Mouse (Mus musculus) limb, embryonic 12.5 days (tissue): ENCODE results near the gene Sct. TPM values are rescaled to one million over a fixed set of nuclear protein-coding genes. Genes with fewer than 3 reads are reported as not detected.

Source experiments
- ATAC-seq: fragments of 200-750 bp; cut with Nextera tagmentation; 2 replicates; pipeline ENCODE4 v1.8.0; 2017; ENCODE audit warnings: low read depth, moderate TSS enrichment; ENCODE audit not compliant: insufficient number of reproducible peaks, insufficient read depth, low FRiP score, low TSS enrichment
- H3K27ac ChIP-seq: fragments of 300-500 bp; sonication (generic); 2 replicates; pipeline ENCODE4 v1.5.1; 2016; ENCODE audit warnings: mild to moderate bottlenecking, moderate library complexity
- H3K27me3 ChIP-seq: fragments of 300-500 bp; sonication (generic); 2 replicates; pipeline ENCODE4 v1.6.1; 2016; ENCODE audit warnings: mild to moderate bottlenecking, moderate library complexity
- H3K36me3 ChIP-seq: fragments of 300-500 bp; sonication (generic); 2 replicates; pipeline ENCODE4 v1.6.1; 2016; ENCODE audit warnings: mild to moderate bottlenecking, moderate library complexity
- H3K4me1 ChIP-seq: fragments of 300-500 bp; sonication (generic); replicated peaks from 2 replicates; pipeline ENCODE4 v1.6.1; 2016
- H3K4me2 ChIP-seq: fragments of 300-500 bp; sonication (generic); 2 replicates; pipeline ENCODE4 v1.6.1; 2016; ENCODE audit warnings: mild to moderate bottlenecking, moderate library complexity
- H3K4me3 ChIP-seq: fragments of 300-500 bp; sonication (generic); replicated peaks from 2 replicates; pipeline ENCODE4 v1.5.1; 2016; ENCODE audit warnings: mild to moderate bottlenecking
- H3K9ac ChIP-seq: fragments of 300-500 bp; sonication (generic); replicated peaks from 2 replicates; pipeline ENCODE4 v1.6.1; 2016; ENCODE audit warnings: mild to moderate bottlenecking, moderate library complexity
- H3K9me3 ChIP-seq: fragments of 300-500 bp; sonication (generic); 2 replicates; pipeline ENCODE4 v1.6.1; 2016; ENCODE audit warnings: mild to moderate bottlenecking, moderate library complexity
- WGBS: fragments of 180-500 bp; shearing (Covaris S2); methylation state at CpG from one replicate; pipeline ENCODE4 v1.1.7; 2016; 5-methylcytosine and 5-hydroxymethylcytosine counted together
- polyA plus RNA-seq: library from polyadenylated mRNA; unstranded; fragments of >200 nt; fragmentation: Nextera tagmentation; extraction: Ambion mirVana; gene quantifications from 2 replicates; pipeline ENCODE4 v1.2.1, GENCODE M21; 2016

Sct gene
- polyA plus RNA-seq, 1 experiment from 2014 or later: 10.5 TPM

DNA sequence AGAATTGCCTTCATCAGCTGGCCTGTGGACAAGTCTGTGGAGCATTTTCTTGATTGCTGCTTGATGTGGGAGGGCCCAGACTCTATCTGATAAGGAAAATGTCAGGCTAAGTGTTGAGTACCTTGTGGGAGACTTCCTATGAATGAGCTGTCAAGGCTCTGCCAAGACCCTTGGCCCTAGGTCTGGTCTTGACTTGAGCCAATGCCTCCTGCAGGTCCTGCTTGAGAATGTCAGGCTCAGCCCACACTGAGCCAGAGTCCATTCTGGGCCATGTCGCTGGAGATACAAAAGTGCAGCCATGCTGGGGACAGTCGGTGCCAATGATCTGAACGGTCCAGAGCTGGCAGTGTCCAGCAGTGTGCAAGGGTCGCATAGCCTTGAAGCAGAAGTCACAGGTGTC, 3.8 kb upstream of the Sct start:
- H3K27me3 ChIP-seq: peaks cover 20% of the 10 kb centered on the region

GRCm38 (mm10) chr7:141281442-141281841, 2.5 kb upstream of the Sct start:
- Histone ChIP-seq H3K27me3 (peaks cover 21% of the 10 kb centered on the region), H3K9ac (no peak overlapping the region), H3K4me2 (no peak overlapping the region), H3K27ac (no peak overlapping the region), H3K9me3 (no peaks in the 10 kb centered on the region), H3K36me3 (no peaks in the 10 kb centered on the region), H3K4me3 (no peak overlapping the region), H3K4me1 (peaks cover 19% of the 10 kb centered on the region)
- WGBS: 62% methylated on average over 6 of the region's 6 CpGs
- no peak for ATAC-seq

More for the DNA sequence above, 3.8 kb upstream of the Sct start:
- 84% methylated on average over 4 of the region's 4 CpGs for WGBS
- no peak overlapping the region for H3K27ac ChIP-seq
- no peak overlapping the region for H3K4me3 ChIP-seq
- H3K36me3 ChIP-seq: no peaks in the 10 kb centered on the region
- H3K9ac ChIP-seq: no peak overlapping the region
- no peak overlapping the region for H3K4me2 ChIP-seq
- no peaks in the 10 kb centered on the region for H3K9me3 ChIP-seq
- ATAC-seq: no peak
- peaks cover 12% of the 10 kb centered on the region for H3K4me1 ChIP-seq

- WGBS: 73% methylated on average over 11 of the region's 11 CpGs
- Histone ChIP-seq H3K9ac (peak overlapping the region; percentile 57), H3K4me3 (peak overlapping the region; percentile 52; the same call in 1 of the 2 replicates)
Observed at GRCm38 (mm10) chr7:141277701-141278678, 943 bp downstream of the Sct start.

DNA sequence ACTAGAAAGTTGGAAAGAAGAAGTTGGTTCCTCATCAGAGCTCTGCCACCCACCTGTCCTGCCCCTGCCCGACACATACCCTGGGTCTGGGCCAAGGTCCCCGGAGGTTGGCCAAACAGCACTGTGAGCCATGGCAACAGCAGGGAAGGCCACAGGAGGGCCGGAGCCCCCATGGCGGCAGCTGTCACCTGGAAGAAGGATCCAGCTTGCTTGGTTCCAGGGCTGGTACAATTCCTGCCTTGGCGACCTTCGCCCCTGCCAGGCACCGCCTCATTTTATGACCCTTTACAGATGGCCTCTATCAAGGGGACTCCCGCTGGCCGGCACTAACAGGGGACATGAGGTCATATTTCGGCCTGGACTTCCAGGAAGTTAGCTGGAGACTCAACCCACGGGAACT, 2.4 kb downstream of the Sct start, which contains the start of gene Cdhr5:
Cdhr5 (minus strand) TSS at position 241 of the 400 bp plus-strand sequence.
- WGBS: 24% methylated on average over 11 of the region's 11 CpGs
- Histone ChIP-seq H3K9me3 (no peaks in the 10 kb centered on the region), H3K4me2 (no peak within 1 kb of the TSS), H3K36me3 (no peaks in the 10 kb centered on the region), H3K4me1 (peaks cover 23% of the 10 kb centered on the region), H3K27me3 (peaks cover 21% of the 10 kb centered on the region), H3K27ac (no peak within 1 kb of the TSS), H3K4me3 (no peak within 1 kb of the TSS), H3K9ac (no peak within 1 kb of the TSS; the same call in 1 of the 2 replicates)
- no peak for ATAC-seq

More at GRCm38 (mm10) chr7:141277701-141278678, 943 bp downstream of the Sct start:
- H3K4me2 ChIP-seq: peak overlapping the region; percentile 95
- no peaks in the 10 kb centered on the region for H3K36me3 ChIP-seq
- no peak overlapping the region for H3K27ac ChIP-seq
- H3K27me3 ChIP-seq: peaks cover 21% of the 10 kb centered on the region
- ATAC-seq: no peak
- H3K4me1 ChIP-seq: peaks cover 23% of the 10 kb centered on the region
- H3K9me3 ChIP-seq: no peaks in the 10 kb centered on the region

DNA sequence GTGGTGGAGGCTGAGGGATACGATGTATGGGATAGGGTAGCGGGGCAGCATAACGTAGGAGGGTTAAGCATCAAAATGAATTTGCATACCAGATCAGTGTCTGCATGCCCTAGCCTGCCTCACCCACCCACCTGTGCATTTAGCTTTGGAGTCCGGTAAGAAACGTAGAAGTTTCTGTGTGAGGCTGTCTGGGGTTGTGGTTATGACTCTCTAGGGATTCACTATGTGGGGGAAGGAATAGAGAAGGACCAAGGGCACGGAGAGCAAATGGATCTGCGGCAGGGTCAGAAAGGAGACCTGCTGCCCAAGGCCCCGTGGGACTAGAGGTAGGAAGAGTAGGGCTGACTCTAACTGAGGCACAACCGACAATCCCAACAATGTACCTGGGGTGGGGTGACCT, 3.6 kb downstream of the Sct start:
- no peak overlapping the region for H3K4me2 ChIP-seq
- no peak for ATAC-seq
- H3K27ac ChIP-seq: no peak overlapping the region
- 80% methylated on average over 9 of the region's 9 CpGs for WGBS
- no peaks in the 10 kb centered on the region for H3K9me3 ChIP-seq
- H3K36me3 ChIP-seq: no peaks in the 10 kb centered on the region
- no peak overlapping the region for H3K4me3 ChIP-seq
- no peak overlapping the region for H3K9ac ChIP-seq
- peaks cover 23% of the 10 kb centered on the region for H3K4me1 ChIP-seq
- peaks cover 21% of the 10 kb centered on the region for H3K27me3 ChIP-seq

DNA sequence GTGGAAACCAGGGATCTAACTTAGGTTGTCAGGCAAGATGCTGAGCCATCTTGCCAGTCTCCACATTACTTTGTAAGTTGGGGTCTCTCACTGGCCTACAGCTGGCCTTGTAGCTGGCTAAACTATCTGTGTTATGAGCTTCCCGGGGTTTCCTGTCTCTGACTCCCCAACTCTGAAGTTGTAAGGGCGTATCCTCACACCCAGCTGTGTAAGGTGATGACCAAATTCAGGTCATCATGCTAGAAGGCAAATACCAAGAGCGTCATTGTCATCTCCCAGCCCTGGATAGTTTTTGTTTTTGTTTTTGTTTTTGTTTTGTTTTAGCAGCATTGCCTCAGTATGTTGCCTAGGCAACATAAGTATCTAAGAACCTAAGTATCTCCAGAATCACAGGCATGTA, 8.3 kb downstream of the Sct start:
- Histone ChIP-seq H3K9me3 (no peaks in the 10 kb centered on the region), H3K36me3 (no peaks in the 10 kb centered on the region), H3K4me2 (no peak overlapping the region), H3K9ac (no peak overlapping the region), H3K4me3 (no peak overlapping the region), H3K4me1 (peaks cover 13% of the 10 kb centered on the region; the same call in 1 of the 2 replicates), H3K27me3 (peaks cover 4% of the 10 kb centered on the region; the same call in 1 of the 2 replicates), H3K27ac (no peak overlapping the region)
- ATAC-seq: no peak
- 87% methylated on average over 3 of the region's 3 CpGs for WGBS

GRCm38 (mm10) chr7:141269273-141269545, 9.7 kb downstream of the Sct start:
- H3K4me1 ChIP-seq: peaks cover 17% of the 10 kb centered on the region; the same call in 1 of the 2 replicates
- H3K27ac ChIP-seq: no peak overlapping the region
- no peak overlapping the region for H3K9ac ChIP-seq
- 0 out of 2 replicates have a peak overlapping the region, but pooled peaks have one; percentile 1 for H3K4me2 ChIP-seq
- peaks cover 2% of the 10 kb centered on the region for H3K36me3 ChIP-seq
- no peak for ATAC-seq
- 85% methylated on average over 14 of the region's 14 CpGs for WGBS
- H3K9me3 ChIP-seq: no peaks in the 10 kb centered on the region
- H3K4me3 ChIP-seq: no peak overlapping the region
- H3K27me3 ChIP-seq: peaks cover 4% of the 10 kb centered on the region; the same call in 1 of the 2 replicates

- Histone ChIP-seq H3K4me2 (0 out of 2 replicates have a peak overlapping the region, but pooled peaks have one; percentile 1), H3K9ac (no peak overlapping the region), H3K4me3 (no peak overlapping the region), H3K27me3 (peaks cover 4% of the 10 kb centered on the region; the same call in 1 of the 2 replicates), H3K4me1 (peaks cover 17% of the 10 kb centered on the region; the same call in 1 of the 2 replicates), H3K9me3 (no peaks in the 10 kb centered on the region), H3K36me3 (peaks cover 7% of the 10 kb centered on the region), H3K27ac (no peak overlapping the region)
- no peak for ATAC-seq
- WGBS: 79% methylated on average over 24 of the region's 24 CpGs
Observed at GRCm38 (mm10) chr7:141268466-141269272, 10.3 kb downstream of the Sct start.

GRCm38 (mm10) chr7:141265739-141266561, 13.0 kb downstream of the Sct start, which contains the start of gene Irf7:
Gene Irf7 (minus strand): TSS chr7:141266481.
- ATAC-seq: peak; percentile 29; the same call in 1 of the 2 replicates
- Histone ChIP-seq H3K4me3 (peak within 1 kb of the TSS; percentile 44), H3K9ac (peak within 1 kb of the TSS; percentile 59), H3K27ac (peak within 1 kb of the TSS; percentile 47; the same call in 1 of the 2 replicates), H3K4me1 (peaks cover 17% of the 10 kb centered on the region; the same call in 1 of the 2 replicates), H3K36me3 (peaks cover 35% of the 10 kb centered on the region), H3K27me3 (peaks cover 4% of the 10 kb centered on the region; the same call in 1 of the 2 replicates), H3K9me3 (no peaks in the 10 kb centered on the region), H3K4me2 (peak within 1 kb of the TSS; percentile 81)
- 10% methylated on average over 25 of the region's 25 CpGs for WGBS

- H3K27me3 ChIP-seq: peaks cover 4% of the 10 kb centered on the region; the same call in 1 of the 2 replicates
- H3K9me3 ChIP-seq: no peaks in the 10 kb centered on the region
- ATAC-seq: no peak
- no peak overlapping the region; the same call in 1 of the 2 replicates for H3K4me3 ChIP-seq
- H3K4me2 ChIP-seq: peak overlapping the region; percentile 81
- peak overlapping the region; percentile 47; the same call in 1 of the 2 replicates for H3K27ac ChIP-seq
- H3K9ac ChIP-seq: no peak overlapping the region
- H3K4me1 ChIP-seq: peaks cover 17% of the 10 kb centered on the region; the same call in 1 of the 2 replicates
- 38% methylated on average over 11 of the region's 11 CpGs for WGBS
- peaks cover 40% of the 10 kb centered on the region for H3K36me3 ChIP-seq
Observed at GRCm38 (mm10) chr7:141265411-141265738, 13.6 kb downstream of the Sct start.
